Mouse (Mus musculus) limb, embryonic 11.5 days (tissue): ENCODE data around the gene Habp2. TPM values are rescaled to one million over a fixed set of nuclear protein-coding genes. Genes with fewer than 3 reads are reported as not detected.

Experiments used
- ATAC-seq: fragments of 200-750 bp; cut with Nextera tagmentation; 2 replicates; pipeline ENCODE4 v1.8.0; 2017; ENCODE audit warnings: low read depth; ENCODE audit not compliant: insufficient number of reproducible peaks, low FRiP score, low TSS enrichment
- DNase-seq: peaks from one replicate; pipeline ENCODE4 v3.0.0-alpha.2; 2015; ENCODE audit warnings: low spot score
- H3K27ac ChIP-seq: fragments of 300-500 bp; sonication (generic); replicated peaks from 2 replicates; pipeline ENCODE4 v1.5.1; 2014; ENCODE audit warnings: low read depth, mild to moderate bottlenecking, low read length
- H3K27me3 ChIP-seq: fragments of 300-500 bp; sonication (generic); 2 replicates; pipeline ENCODE4 v1.6.1; 2014; ENCODE audit warnings: mild to moderate bottlenecking, low read length, mixed read lengths; ENCODE audit not compliant: control insufficient read depth, insufficient read depth
- H3K36me3 ChIP-seq: fragments of 300-500 bp; sonication (generic); 2 replicates; pipeline ENCODE4 v1.6.1; 2014; ENCODE audit warnings: mild to moderate bottlenecking, low read length, moderate library complexity, mixed read lengths; ENCODE audit not compliant: control insufficient read depth, insufficient read depth
- H3K4me1 ChIP-seq: fragments of 300-500 bp; sonication (generic); 2 replicates; pipeline ENCODE4 v1.6.1; 2014; ENCODE audit warnings: low read length, mixed read lengths; ENCODE audit not compliant: control insufficient read depth, insufficient read depth
- H3K4me2 ChIP-seq: fragments of 300-500 bp; sonication (generic); 2 replicates; pipeline ENCODE4 v1.6.1; 2014; ENCODE audit warnings: low read depth, mild to moderate bottlenecking, moderate library complexity; ENCODE audit not compliant: severe bottlenecking
- H3K4me3 ChIP-seq: fragments of 300-500 bp; sonication (generic); 2 replicates; pipeline ENCODE4 v1.5.1; 2014; ENCODE audit warnings: low read depth, low read length
- H3K9ac ChIP-seq: fragments of 300-500 bp; sonication (generic); 2 replicates; pipeline ENCODE4 v1.6.1; 2014; ENCODE audit warnings: mild to moderate bottlenecking, low read length
- H3K9me3 ChIP-seq: fragments of 300-500 bp; sonication (generic); 2 replicates; pipeline ENCODE4 v1.6.1; 2016; ENCODE audit warnings: low read length; ENCODE audit not compliant: control insufficient read depth
- WGBS: fragments of 180-500 bp; shearing (Covaris S2); extraction: QIAGEN DNeasy Blood & Tissue Kit; methylation state at CpG from one replicate; pipeline ENCODE4 v1.1.7; 2014; 5-methylcytosine and 5-hydroxymethylcytosine counted together
- polyA plus RNA-seq: library from polyadenylated mRNA; unstranded; fragments of >200 nt; fragmentation: Nextera tagmentation; extraction: Ambion mirVana; gene quantifications from 2 replicates; pipeline ENCODE4 v1.2.1, GENCODE M21; 2014

Habp2 gene
- polyA plus RNA-seq, 1 experiment from 2014 or later, result 0.53 TPM

DNA sequence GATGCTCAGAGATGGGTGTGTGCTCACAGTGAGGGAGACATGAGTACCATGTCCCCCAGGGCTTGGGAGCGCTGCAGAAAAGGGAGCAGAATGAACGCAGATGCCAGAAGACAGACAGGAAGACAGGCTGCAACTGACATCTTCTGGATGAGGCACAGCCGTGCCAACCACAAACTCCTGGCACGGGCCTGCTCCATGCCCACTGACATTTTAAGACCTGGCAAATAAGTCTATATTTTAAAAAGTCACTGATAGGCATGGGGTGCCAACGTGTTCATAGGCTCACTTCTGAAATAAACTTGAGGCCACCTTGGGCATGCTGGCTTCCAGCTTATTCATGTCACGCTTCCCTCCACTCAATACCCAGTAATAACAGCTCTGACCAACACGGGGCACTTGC lies 82.0 kb downstream of the Habp2 start:
- no peak overlapping the region for H3K4me2 ChIP-seq
- H3K27ac ChIP-seq, result no peak overlapping the region
- no peak overlapping the region for H3K4me3 ChIP-seq
- no peaks in the 10 kb centered on the region for H3K9me3 ChIP-seq
- WGBS, result 91% methylated on average over 7 of the region's 7 CpGs
- H3K27me3 ChIP-seq, result no peaks in the 10 kb centered on the region
- ATAC-seq (no peak), DNase-seq (no peak)
- H3K4me1 ChIP-seq, result 0 out of 2 replicates have a peak, but pooled peaks cover 4% of the 10 kb centered on the region
- no peaks in the 10 kb centered on the region for H3K36me3 ChIP-seq
- no peak overlapping the region for H3K9ac ChIP-seq

Other genes starting within 250 kb of the Habp2 start
- gene Nrap, start 102.9 kb downstream of the Habp2 start, polyA plus RNA-seq, result 0.21 TPM in 2 replicates
- 24.5 and 26.6 TPM in 2 replicates for gene Casp7, start 110.0 kb downstream of the Habp2 start, polyA plus RNA-seq
- 0.37 TPM in 1 of 2 replicates, not detected in the other for gene Plekhs1, start 174.5 kb downstream of the Habp2 start, polyA plus RNA-seq